Mouse (Mus musculus) heart, embryonic 13.5 days (tissue): ENCODE data around the gene Ramp3. TPM values are rescaled to one million over a fixed set of nuclear protein-coding genes. Genes with fewer than 3 reads are reported as not detected.

Experiments
- ATAC-seq: fragments of 200-750 bp; cut with Nextera tagmentation; 2 replicates; pipeline ENCODE4 v1.8.0; 2017; ENCODE audit warnings: moderate TSS enrichment; ENCODE audit not compliant: insufficient number of reproducible peaks, low FRiP score, low TSS enrichment; ENCODE audit errors: extremely low read depth
- H3K27ac ChIP-seq: fragments of 300-500 bp; sonication (generic); replicated peaks from 2 replicates; pipeline ENCODE4 v1.5.1; 2015; ENCODE audit warnings: moderate library complexity, mild to moderate bottlenecking, inconsistent platforms
- H3K27me3 ChIP-seq: fragments of 300-500 bp; sonication (generic); replicated peaks from 2 replicates; pipeline ENCODE4 v1.6.1; 2015; ENCODE audit warnings: mild to moderate bottlenecking, inconsistent platforms
- H3K36me3 ChIP-seq: fragments of 300-500 bp; sonication (generic); 2 replicates; pipeline ENCODE4 v1.6.1; 2015; ENCODE audit warnings: mild to moderate bottlenecking, inconsistent platforms
- H3K4me1 ChIP-seq: fragments of 300-500 bp; sonication (generic); 2 replicates; pipeline ENCODE4 v1.6.1; 2015; ENCODE audit warnings: inconsistent platforms
- H3K4me2 ChIP-seq: fragments of 300-500 bp; sonication (generic); 2 replicates; pipeline ENCODE4 v1.6.1; 2015; ENCODE audit warnings: inconsistent platforms, mild to moderate bottlenecking, moderate library complexity
- H3K4me3 ChIP-seq: fragments of 300-500 bp; sonication (generic); 2 replicates; pipeline ENCODE4 v1.5.1; 2015; ENCODE audit warnings: moderate library complexity, mild to moderate bottlenecking, inconsistent platforms
- H3K9ac ChIP-seq: fragments of 300-500 bp; sonication (generic); 2 replicates; pipeline ENCODE4 v1.6.1; 2015; ENCODE audit warnings: inconsistent platforms, mild to moderate bottlenecking, moderate library complexity
- H3K9me3 ChIP-seq: fragments of 300-500 bp; sonication (generic); 2 replicates; pipeline ENCODE4 v1.6.1; 2016; ENCODE audit warnings: inconsistent platforms
- WGBS: fragments of 180-500 bp; shearing (Covaris S2); methylation state at CpG from one replicate; pipeline ENCODE4 v1.1.7; 2015; ENCODE audit warnings: mixed read lengths; 5-methylcytosine and 5-hydroxymethylcytosine counted together
- polyA plus RNA-seq: library from polyadenylated mRNA; unstranded; fragments of >200 nt; fragmentation: Nextera tagmentation; extraction: Ambion mirVana; gene quantifications from 2 replicates; pipeline ENCODE4 v1.2.1, GENCODE M21; 2015

Ramp3 gene
- polyA plus RNA-seq, 1 experiment from 2014 or later: 2.2 TPM

DNA sequence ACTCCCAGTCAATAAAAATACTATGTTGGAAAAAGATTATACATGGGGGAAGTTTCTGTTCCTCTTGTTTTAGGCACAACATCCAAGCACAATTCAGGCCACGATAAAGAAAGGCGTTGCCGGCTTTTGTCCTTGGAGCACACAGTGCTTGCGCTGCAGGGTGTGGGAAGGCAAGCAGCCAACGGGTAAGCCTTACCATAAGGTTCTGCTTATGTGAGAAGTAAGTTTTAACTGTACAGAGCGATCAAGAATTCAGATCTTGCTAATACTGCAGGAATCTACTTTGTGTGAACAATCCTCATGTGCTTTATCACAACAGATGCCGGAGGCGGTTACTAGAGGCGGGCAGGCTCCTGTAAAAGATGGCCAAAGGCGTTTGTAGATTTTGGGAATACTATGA lies 39.4 kb downstream of the Ramp3 start:
- Histone ChIP-seq H3K36me3 (no peaks in the 10 kb centered on the region), H3K4me3 (no peak overlapping the region), H3K27ac (no peak overlapping the region), H3K27me3 (no peaks in the 10 kb centered on the region), H3K9ac (no peak overlapping the region), H3K4me2 (no peak overlapping the region), H3K9me3 (0 out of 2 replicates have a peak, but pooled peaks cover 3% of the 10 kb centered on the region), H3K4me1 (0 out of 2 replicates have a peak, but pooled peaks cover 3% of the 10 kb centered on the region)
- WGBS: 81% methylated on average over 10 of the region's 10 CpGs
- ATAC-seq: no peak

DNA sequence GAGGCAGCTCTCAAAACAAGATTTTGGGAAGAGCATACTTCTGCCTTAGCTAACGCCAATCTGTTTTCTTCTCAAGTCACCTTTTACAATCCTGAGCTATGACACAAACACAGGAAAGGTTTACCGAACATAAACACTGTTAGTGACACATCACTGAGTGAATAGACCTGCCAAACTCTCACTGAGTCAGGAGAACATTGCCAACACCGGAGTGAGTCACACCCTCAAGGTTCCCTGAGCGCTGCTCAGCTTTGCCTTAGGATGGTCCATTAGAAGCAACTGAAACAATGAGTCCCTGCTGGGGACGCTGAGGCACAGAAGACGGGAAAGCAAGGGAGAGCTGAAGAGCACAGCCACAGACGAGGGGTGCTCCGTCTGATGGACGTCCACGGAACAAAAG lies 40.0 kb downstream of the Ramp3 start:
- 76% methylated on average over 10 of the region's 10 CpGs for WGBS
- Histone ChIP-seq H3K4me2 (no peak overlapping the region), H3K36me3 (no peaks in the 10 kb centered on the region), H3K4me3 (no peak overlapping the region), H3K27ac (no peak overlapping the region), H3K9me3 (0 out of 2 replicates have a peak, but pooled peaks cover 3% of the 10 kb centered on the region), H3K27me3 (no peaks in the 10 kb centered on the region), H3K9ac (no peak overlapping the region), H3K4me1 (0 out of 2 replicates have a peak, but pooled peaks cover 3% of the 10 kb centered on the region)
- no peak for ATAC-seq

DNA sequence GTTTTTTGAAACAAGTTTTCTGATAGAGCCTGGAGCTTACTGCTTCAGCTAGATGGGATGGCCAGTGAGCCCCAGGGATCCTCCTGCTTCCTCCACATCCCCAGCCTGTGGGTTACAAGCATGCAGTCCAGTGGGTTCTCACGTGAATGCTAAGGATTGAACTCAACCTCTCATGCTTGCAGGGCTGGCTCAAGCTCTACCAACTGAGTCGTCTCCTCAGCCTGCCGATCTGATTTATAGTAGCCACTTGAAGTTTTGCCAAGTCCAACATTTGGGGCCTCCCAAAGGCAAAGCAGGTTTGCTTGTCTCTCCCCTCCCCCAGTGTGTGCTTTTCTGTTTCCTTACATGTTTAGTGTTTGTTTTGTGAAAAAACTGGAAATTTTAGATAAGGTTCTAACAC lies 43.9 kb downstream of the Ramp3 start:
- 54% methylated on average over 3 of the region's 3 CpGs for WGBS

DNA sequence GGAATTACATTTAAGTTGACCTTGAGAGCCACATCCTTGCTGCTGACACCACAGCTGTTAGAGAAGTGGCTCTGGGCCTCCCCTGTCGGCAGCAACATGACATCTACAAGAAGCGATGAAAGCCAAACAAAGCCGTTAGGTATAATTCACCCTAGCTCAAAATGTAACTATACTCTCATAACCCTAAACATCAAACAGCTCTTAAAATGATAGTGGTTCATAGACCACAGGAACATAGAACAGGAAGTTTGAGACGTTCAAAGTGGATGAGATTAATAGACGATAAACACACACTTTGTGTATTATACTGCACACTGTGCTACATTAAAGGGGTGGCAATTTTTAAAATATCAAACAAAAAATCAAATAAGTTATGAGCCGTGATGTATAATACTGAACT lies 46.5 kb downstream of the Ramp3 start:
- no peak for ATAC-seq
- Histone ChIP-seq H3K4me2 (no peak overlapping the region), H3K4me3 (no peak overlapping the region), H3K4me1 (no peaks in the 10 kb centered on the region), H3K9me3 (peaks cover 19% of the 10 kb centered on the region; the same call in 1 of the 2 replicates), H3K27ac (no peak overlapping the region), H3K36me3 (no peaks in the 10 kb centered on the region), H3K9ac (no peak overlapping the region), H3K27me3 (no peaks in the 10 kb centered on the region)
- WGBS: 65% methylated on average over 6 of the region's 6 CpGs

More for the DNA sequence above, 43.9 kb downstream of the Ramp3 start:
- H3K9me3 ChIP-seq: 0 out of 2 replicates have a peak, but pooled peaks cover 3% of the 10 kb centered on the region
- no peaks in the 10 kb centered on the region for H3K27me3 ChIP-seq
- no peaks in the 10 kb centered on the region for H3K36me3 ChIP-seq
- ATAC-seq: no peak
- no peak overlapping the region for H3K4me3 ChIP-seq
- H3K4me2 ChIP-seq: no peak overlapping the region
- H3K4me1 ChIP-seq: no peaks in the 10 kb centered on the region
- H3K27ac ChIP-seq: no peak overlapping the region
- H3K9ac ChIP-seq: no peak overlapping the region

DNA sequence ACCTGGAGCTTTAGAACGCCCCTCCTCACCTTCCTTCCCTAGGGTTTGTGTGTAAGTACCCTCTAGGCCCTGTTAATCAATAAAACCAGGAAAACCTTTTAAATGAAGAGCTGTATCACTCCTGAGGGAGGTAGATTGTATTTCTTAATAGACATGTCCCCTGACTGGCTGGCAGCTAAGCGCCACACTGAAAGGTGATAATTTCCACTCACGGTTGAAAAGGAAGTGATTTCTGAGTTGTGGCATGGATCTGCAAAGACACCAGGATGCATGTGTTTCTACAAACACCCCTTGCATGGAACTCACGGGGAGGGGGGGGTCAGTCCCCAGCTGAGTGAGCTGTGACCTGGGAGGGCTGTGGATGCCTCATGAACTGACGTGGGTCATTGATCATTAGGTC lies 47.2 kb downstream of the Ramp3 start:
- H3K9ac ChIP-seq: no peak overlapping the region
- ATAC-seq: no peak
- 78% methylated on average over 5 of the region's 5 CpGs for WGBS

DNA sequence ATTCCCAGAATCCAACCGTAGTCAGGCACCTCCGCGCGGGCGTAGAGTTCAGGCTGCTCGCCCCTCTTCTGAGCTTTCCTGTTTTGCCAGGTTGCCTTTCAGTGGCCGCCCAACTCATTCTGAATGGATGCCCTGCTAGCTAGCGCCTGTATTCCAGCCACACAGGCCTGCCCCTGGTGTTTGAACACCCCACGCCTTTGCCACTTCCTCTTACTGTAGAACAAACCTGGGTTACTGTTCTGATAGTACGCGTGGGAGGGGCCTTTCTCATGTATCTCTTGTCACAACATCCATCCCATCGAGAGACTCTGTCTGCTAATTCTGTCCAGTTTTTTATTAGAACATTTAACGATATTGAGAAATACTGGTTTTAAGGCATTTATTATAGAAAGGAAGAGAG lies 48.5 kb downstream of the Ramp3 start:
- no peak for ATAC-seq
- H3K9ac ChIP-seq: no peak overlapping the region

More for the DNA sequence above, 47.2 kb downstream of the Ramp3 start:
- Histone ChIP-seq H3K27ac (no peak overlapping the region), H3K4me3 (no peak overlapping the region), H3K4me1 (no peaks in the 10 kb centered on the region), H3K4me2 (no peak overlapping the region), H3K9me3 (peaks cover 19% of the 10 kb centered on the region; the same call in 1 of the 2 replicates), H3K27me3 (no peaks in the 10 kb centered on the region; the same call in 1 of the 2 replicates), H3K36me3 (no peaks in the 10 kb centered on the region)

DNA sequence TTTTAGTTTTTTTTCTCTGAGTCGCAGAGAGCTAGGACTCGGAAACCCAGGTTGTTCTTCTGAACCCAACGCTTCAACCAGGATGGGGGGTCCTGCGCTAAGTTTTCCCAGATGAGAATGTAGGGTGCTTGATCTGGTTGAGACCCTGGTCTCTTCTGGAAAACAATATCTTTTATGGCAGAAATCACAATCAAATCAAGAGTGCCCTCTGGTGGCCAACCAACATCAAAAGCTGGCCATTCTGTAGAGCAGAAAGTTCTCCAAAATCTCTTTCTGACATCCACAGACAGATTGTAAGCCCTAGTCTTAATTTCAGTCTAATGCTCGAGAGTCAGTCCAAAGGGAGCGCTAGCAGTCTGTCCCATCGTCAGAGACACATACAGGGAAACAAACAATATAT lies 50.1 kb downstream of the Ramp3 start:
- H3K4me3 ChIP-seq: no peak overlapping the region
- no peaks in the 10 kb centered on the region for H3K4me1 ChIP-seq
- H3K27me3 ChIP-seq: no peaks in the 10 kb centered on the region; the same call in 1 of the 2 replicates
- H3K27ac ChIP-seq: no peak overlapping the region
- no peaks in the 10 kb centered on the region for H3K36me3 ChIP-seq
- no peak overlapping the region for H3K4me2 ChIP-seq
- no peak overlapping the region for H3K9ac ChIP-seq
- 83% methylated on average over 7 of the region's 7 CpGs for WGBS
- ATAC-seq: no peak
- H3K9me3 ChIP-seq: peaks cover 16% of the 10 kb centered on the region; the same call in 1 of the 2 replicates

More for the DNA sequence above, 48.5 kb downstream of the Ramp3 start:
- H3K4me1 ChIP-seq: no peaks in the 10 kb centered on the region
- H3K27ac ChIP-seq: no peak overlapping the region
- no peaks in the 10 kb centered on the region for H3K36me3 ChIP-seq
- peaks cover 16% of the 10 kb centered on the region; the same call in 1 of the 2 replicates for H3K9me3 ChIP-seq
- no peak overlapping the region for H3K4me3 ChIP-seq
- no peaks in the 10 kb centered on the region; the same call in 1 of the 2 replicates for H3K27me3 ChIP-seq
- no peak overlapping the region for H3K4me2 ChIP-seq
- 84% methylated on average over 13 of the region's 13 CpGs for WGBS

DNA sequence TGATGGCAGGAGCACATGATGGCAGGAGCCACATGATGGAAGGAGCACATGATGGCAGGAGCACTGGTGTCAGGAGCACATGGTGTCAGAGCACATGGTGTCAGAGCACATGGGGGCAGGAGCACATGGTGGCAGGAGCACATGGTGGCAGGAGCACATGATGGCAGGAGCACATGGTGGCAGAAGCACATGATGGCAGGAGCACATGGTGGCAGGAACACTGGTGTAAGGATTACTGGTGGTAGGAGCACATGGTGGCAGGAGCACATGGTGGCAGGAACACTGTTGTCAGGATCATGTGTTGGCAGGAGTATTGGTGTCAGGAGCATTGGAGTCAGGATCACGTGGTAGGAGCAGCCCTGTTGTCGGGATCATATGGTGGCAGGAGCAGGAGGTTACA lies 52.1 kb downstream of the Ramp3 start:
- no peak overlapping the region for H3K4me3 ChIP-seq
- H3K27me3 ChIP-seq: no peaks in the 10 kb centered on the region; the same call in 1 of the 2 replicates
- H3K9ac ChIP-seq: no peak overlapping the region
- H3K4me2 ChIP-seq: no peak overlapping the region
- WGBS: 62% methylated on average over 2 of the region's 2 CpGs
- ATAC-seq: no peak
- no peaks in the 10 kb centered on the region for H3K4me1 ChIP-seq
- no peaks in the 10 kb centered on the region for H3K36me3 ChIP-seq
- H3K9me3 ChIP-seq: peaks cover 16% of the 10 kb centered on the region; the same call in 1 of the 2 replicates
- no peak overlapping the region for H3K27ac ChIP-seq

- H3K36me3 ChIP-seq: no peaks in the 10 kb centered on the region
- no peak overlapping the region for H3K9ac ChIP-seq
- WGBS: 79% methylated on average over 5 of the region's 5 CpGs
- no peak for ATAC-seq
- peaks cover 3% of the 10 kb centered on the region for H3K4me1 ChIP-seq
- no peak overlapping the region for H3K4me3 ChIP-seq
- H3K27me3 ChIP-seq: no peaks in the 10 kb centered on the region
- H3K27ac ChIP-seq: no peak overlapping the region
- H3K9me3 ChIP-seq: no peaks in the 10 kb centered on the region
- no peak overlapping the region for H3K4me2 ChIP-seq
These were observed 62.4 kb downstream of the Ramp3 start for GRCm38 (mm10) chr11:6720746-6721145.

DNA sequence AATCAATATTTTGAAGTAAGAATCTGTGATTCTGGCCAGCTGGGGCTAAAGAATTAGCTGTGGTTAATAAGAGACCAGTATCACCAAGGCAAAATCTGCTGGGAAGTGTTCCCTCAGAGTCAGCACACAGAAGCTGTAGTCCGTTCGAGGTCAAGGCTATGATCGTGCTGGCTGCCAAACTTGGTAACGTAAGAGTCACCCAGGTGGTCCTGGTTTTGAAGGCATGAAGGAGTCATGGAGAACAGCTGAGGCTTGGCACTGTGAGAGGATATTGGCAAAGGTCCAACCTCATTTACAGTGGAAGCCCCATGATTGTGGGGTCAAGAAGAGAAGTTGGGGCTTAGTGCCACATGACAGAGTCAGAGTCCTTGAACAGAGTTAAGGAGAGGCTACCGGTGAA lies 68.6 kb downstream of the Ramp3 start:
- H3K27ac ChIP-seq: no peak overlapping the region
- H3K9ac ChIP-seq: no peak overlapping the region
- peaks cover 6% of the 10 kb centered on the region; the same call in 1 of the 2 replicates for H3K9me3 ChIP-seq
- no peak overlapping the region for H3K4me2 ChIP-seq
- no peak for ATAC-seq
- no peaks in the 10 kb centered on the region for H3K36me3 ChIP-seq
- no peaks in the 10 kb centered on the region for H3K27me3 ChIP-seq
- no peak overlapping the region for H3K4me3 ChIP-seq
- 85% methylated on average over 5 of the region's 5 CpGs for WGBS
- H3K4me1 ChIP-seq: no peaks in the 10 kb centered on the region
